Mouse (Mus musculus) leukemia stem cell, adult 10-12 weeks (primary cell): ENCODE measurements around the gene Rpl23a. TPM values are rescaled to one million over a fixed set of nuclear protein-coding genes. Genes with fewer than 3 reads are reported as not detected.

ENCODE experiments used
- polyA plus RNA-seq: library from polyadenylated mRNA; stranded (reverse); fragments of >175 nt; gene quantifications from 2 replicates; pipeline ENCODE4 v1.2.3, GENCODE M21; 2012; ENCODE audit warnings: low replicate concordance

Rpl23a gene
- 121 and 683 TPM in 2 replicates for polyA plus RNA-seq

GRCm38 (mm10) chr11:78182961-78183844, at the start of gene Rpl23a:
Gene Rpl23a, minus strand, starts transcription at chr11:78183584.

GRCm38 (mm10) chr11:78193113-78193512, 9.7 kb upstream of the Rpl23a start, which contains the start of gene Proca1:
Gene Proca1, plus strand, starts transcription at chr11:78193392.

GRCm38 (mm10) chr11:78188331-78189233, 5.2 kb upstream of the Rpl23a start, which contains the start of gene Rab34:
Gene Rab34, plus strand, starts transcription at chr11:78188430.

GRCm38 (mm10) chr11:78176402-78176862, 7.0 kb downstream of the Rpl23a start, which contains the start of the genes Nek8 and Tlcd1:
Gene Nek8, minus strand, starts transcription at chr11:78176675.
Gene Tlcd1, plus strand, starts transcription at chr11:78176711.

GRCm38 (mm10) chr11:78164924-78165760, 18.2 kb downstream of the Rpl23a start, which contains the start of gene Traf4:
Gene Traf4, minus strand, starts transcription at chr11:78165589.

Other genes starting within 250 kb of the Rpl23a start
- gene Phf12, start 200.8 kb downstream of the Rpl23a start, polyA plus RNA-seq: 131 and 144 TPM in 2 replicates
- 5.7 and 15.0 TPM in 2 replicates for gene Dhrs13, start 151.3 kb downstream of the Rpl23a start, polyA plus RNA-seq
- 18.6 and 19.6 TPM in 2 replicates for gene Flot2, start 145.7 kb downstream of the Rpl23a start, polyA plus RNA-seq
- gene Eral1, start 103.2 kb downstream of the Rpl23a start, polyA plus RNA-seq: 2.9 and 8.6 TPM in 2 replicates
- gene Fam222b, start 88.9 kb downstream of the Rpl23a start, polyA plus RNA-seq: 34.8 and 35.4 TPM in 2 replicates
- 69.0 and 176 TPM in 2 replicates for gene Traf4, start 18.0 kb downstream of the Rpl23a start, polyA plus RNA-seq
- 13.6 and 18.0 TPM in 2 replicates for gene Nek8, start 6.9 kb downstream of the Rpl23a start, polyA plus RNA-seq
- gene Tlcd1, start 6.9 kb downstream of the Rpl23a start, polyA plus RNA-seq: 281 and 738 TPM in 2 replicates
- gene Rab34, start 4.8 kb upstream of the Rpl23a start, polyA plus RNA-seq: 6.1 and 6.5 TPM in 2 replicates
- gene Proca1, start 9.8 kb upstream of the Rpl23a start, polyA plus RNA-seq: not detected in 2 replicates
- gene Sdf2, start 62.2 kb upstream of the Rpl23a start, polyA plus RNA-seq: 1.7 and 10.6 TPM in 2 replicates
- gene Supt6, start 62.4 kb upstream of the Rpl23a start, polyA plus RNA-seq: 93.9 and 94.0 TPM in 2 replicates
- 12.0 and 69.9 TPM in 2 replicates for gene 2610507B11Rik, start 78.2 kb upstream of the Rpl23a start, polyA plus RNA-seq
- not detected in 2 replicates for gene BC030499, start 107.3 kb upstream of the Rpl23a start, polyA plus RNA-seq
- 13.8 and 44.5 TPM in 2 replicates for gene Spag5, start 117.9 kb upstream of the Rpl23a start, polyA plus RNA-seq
- gene Aldoc, start 139.4 kb upstream of the Rpl23a start, polyA plus RNA-seq: 0.27 and 1.1 TPM in 2 replicates
- gene Pigs, start 144.8 kb upstream of the Rpl23a start, polyA plus RNA-seq: 15.9 and 90.3 TPM in 2 replicates
- 13.1 and 20.8 TPM in 2 replicates for gene Unc119, start 159.9 kb upstream of the Rpl23a start, polyA plus RNA-seq
- gene Foxn1, start 203.0 kb upstream of the Rpl23a start, polyA plus RNA-seq: not detected in 2 replicates
- 0.07 TPM in 1 of 2 replicates, not detected in the other for gene Slc13a2, start 238.6 kb upstream of the Rpl23a start, polyA plus RNA-seq